Mouse (Mus musculus) monocyte, adult 5-6 weeks (primary cell): ENCODE data around the gene Tmem236. TPM values are rescaled to one million over a fixed set of nuclear protein-coding genes. Genes with fewer than 3 reads are reported as not detected.

ENCODE experiments used
- ATAC-seq: fragments of 153-309, 156-312 bp; replicated peaks from 2 replicates; pipeline ENCODE4 v1.8.0; 2017; ENCODE audit warnings: mild to moderate bottlenecking; ENCODE audit not compliant: low TSS enrichment, insufficient number of reproducible peaks, severe bottlenecking, poor library complexity, low FRiP score
- total RNA-seq: library from RNA; stranded (forward); fragments of 200-1000, 200-491, 200-594 nt; gene quantifications from 3 replicates; pipeline ENCODE4 v1.2.3, GENCODE M21; 2017

The Tmem236 gene
- total RNA-seq, result not detected in 3 replicates

DNA sequence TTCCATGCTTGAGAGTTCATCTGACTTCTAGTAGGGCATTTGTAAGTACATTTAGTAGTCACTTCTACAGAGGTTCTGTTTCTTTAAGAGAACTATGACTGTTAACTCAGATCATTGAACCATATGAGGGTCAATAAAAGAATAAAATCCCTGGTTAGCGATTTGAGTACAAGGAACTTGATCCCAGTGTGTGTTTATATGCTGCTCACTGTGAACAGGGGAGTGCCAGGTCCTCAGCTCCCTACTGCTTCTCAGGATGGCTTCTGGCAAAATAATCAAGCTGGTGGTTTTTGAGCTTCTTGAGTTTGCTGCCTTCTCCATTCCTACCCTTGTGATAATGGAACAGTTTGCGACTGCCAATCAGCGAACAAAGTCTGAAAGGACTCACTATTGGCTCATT lies at the start of gene Tmem236:
Tmem236 (plus strand) TSS at position 190 of the 400 bp plus-strand sequence.
- no peak for ATAC-seq

DNA sequence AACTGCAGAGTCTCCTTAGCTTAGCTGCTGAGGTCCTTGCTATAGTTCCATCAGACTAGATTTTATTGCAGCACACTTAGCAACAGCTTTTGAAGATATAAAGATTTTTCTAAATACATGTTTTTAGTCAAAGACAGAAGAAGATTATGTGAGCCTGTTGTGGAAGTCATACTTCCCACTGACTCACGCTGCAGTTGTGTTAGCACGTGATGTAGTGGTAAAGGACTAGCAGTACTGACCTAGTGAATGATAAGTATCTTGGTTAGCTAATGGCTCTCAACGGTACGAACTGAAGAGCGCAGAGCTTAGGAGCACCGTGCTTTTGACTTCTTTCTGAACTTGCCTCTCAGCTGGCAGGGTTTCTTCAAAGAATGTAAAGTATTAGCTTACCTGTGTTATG lies 47.9 kb upstream of the Tmem236 start:
- ATAC-seq, result no peak

DNA sequence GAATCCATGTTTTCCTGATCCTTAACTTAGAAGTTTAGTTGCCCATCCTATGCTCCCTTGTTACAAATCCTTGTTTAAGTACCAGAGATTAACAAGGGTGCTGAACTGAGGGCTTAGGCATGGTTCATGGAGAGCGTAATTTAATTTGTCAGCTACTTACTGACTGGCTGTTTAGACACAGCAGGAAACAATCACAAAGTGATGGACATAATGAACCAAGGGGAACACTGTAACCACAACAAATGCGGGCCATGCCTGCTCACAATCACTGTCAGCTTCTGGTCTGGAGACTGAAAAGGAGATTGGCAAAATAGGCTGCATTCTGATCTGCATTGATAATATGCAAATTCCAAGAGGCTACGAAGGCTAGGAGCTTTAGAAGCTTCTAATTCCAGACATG lies 46.7 kb upstream of the Tmem236 start:
- no peak for ATAC-seq

DNA sequence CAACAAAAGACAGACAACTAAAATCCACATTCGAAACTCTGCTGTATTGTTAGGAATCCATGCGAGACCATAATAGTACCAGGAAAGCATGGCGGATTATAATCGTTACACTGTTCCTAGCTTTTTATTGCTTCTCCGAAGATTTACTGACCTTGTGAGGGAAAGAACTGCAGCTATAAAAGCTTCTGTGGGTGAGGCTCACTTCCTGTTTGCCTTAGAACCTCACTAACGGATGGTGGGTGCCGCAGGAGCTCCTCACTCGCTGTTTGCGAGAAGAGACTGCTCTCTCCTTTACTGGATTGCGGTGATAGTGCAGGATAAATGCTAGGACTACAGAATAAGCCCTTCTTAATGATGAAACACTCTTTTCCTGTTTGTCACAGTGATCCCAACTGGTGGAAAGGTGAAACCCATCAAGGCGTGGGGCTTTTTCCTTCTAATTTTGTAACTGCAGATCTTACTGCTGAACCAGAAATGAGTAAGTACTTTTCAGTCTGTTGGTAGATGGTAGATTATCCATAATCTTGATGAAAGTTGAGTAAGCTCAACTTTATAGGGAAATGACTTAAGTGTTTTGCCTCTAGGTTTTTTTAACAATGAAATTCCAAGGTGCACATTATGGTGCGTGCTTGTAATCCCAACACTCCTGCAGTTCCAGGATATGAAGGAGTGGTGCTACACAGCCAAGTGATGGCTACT lies 43.5 kb upstream of the Tmem236 start:
- 0 out of 2 replicates have a peak, but pooled peaks have one; percentile 50 for ATAC-seq

DNA sequence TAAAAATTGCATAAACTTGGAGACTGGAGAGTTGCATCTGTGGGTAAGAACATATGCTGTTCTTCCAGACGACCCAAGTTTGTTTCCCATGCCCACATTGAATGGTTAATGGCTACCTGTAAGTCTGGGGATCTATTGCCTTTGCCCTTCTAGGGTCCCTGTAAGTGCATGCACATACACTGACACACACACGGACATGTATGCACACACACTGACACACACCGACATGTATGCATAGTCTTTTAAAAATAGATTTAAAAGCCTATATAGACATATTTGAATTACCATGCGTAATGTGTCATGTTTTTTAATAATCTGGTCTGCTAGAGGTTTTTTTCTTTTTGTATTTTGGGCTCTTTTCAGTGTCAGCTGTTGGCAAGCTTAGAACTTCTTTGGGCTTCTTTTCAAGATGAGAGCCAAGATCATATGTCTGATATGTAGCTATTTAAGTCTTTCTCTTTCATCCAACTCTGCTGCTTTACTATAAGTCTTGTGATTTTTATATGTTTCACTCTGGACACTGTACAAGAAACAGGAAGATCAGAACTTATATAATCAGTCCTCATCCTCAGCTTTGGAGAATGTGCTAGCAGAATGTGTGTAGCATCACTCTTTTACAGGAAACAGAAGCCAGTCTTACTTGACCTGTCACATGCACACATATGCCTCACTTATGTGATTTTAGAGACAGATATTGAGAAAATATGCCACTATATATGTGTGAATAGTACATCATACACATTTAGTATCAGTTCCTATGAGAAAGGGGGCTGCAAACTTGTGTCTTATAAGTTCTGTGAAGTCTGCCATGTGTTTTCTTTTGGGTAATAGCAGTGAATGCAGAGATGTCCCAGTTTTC lies 41.6 kb upstream of the Tmem236 start:
- no peak for ATAC-seq

DNA sequence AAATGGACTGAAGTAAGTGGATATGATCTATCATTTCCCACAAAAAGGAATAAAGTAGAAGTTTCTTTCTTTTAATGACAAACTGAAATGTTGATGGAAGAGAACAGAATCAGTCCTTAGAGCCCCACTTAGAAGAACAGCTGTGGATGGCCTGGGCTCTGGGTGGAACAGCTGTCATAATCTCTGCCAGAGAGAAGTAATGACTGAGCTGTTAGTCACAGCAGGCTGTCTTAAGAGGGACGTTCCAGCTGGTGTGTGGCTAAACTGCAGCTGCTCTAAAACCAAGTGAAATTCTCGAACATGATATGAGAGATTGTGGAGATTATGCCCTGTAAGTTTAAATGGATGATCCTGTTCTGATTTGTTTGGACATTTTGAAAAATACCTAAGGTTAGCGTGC lies 37.4 kb upstream of the Tmem236 start:
- ATAC-seq, result no peak

DNA sequence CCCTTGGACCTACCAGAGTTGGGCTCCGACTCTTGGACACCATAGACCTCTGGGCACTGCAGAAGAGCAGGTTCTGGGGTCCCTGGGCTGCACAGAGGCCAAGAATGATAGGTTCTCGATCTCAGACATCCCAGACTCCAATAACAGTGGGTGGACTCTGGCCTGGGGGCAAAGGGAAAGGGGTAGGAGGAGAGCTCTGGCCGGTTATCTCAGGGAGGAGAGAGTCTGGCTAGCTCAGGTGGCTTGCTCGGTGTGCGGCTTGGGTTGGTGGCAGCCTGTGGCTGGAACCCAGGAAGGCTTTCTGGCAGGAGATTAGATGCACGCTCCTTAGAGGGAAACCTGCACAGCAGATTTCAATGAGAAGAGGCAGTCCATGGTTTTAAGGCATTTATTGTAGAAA lies 34.7 kb upstream of the Tmem236 start:
- ATAC-seq, result no peak

DNA sequence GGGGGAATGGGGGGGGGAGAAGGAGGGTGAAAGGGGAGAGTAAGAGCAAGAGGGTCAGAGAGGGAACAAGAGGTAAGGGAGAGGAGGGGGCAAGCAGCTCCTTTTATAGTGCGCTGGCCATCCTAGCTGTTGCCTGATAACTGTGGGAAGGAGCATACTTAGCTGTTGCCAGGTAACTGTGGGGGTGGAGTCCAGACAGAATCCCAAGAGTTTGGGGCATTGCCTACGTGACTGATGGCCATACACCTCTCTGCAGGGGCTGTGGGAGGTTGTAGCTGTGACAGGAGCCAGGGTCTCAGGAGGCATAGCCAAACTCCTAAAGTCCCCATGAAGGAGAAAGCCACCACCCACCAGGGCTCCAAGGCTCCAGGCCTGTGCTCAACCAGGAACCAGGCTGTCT lies 34.3 kb upstream of the Tmem236 start:
- no peak for ATAC-seq

DNA sequence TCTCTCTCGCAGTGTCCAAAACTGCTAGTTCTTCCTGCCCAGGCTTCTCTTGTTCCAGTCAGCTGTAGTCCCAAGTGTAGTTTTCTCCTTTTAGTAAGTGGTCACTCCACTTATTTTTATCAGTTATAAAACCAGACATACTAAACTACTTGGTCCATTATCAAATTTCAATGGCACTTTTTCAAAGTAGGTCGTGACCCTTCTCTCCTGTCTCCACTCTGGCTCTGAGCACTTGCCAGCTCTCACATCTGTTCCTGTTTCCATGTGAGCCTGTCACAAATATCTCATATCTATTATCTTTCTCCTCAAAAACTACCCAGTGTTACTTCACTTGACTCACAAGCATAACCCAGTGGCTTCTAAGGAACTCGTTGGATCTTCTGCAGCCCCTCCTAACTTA lies 29.0 kb upstream of the Tmem236 start:
- no peak for ATAC-seq

DNA sequence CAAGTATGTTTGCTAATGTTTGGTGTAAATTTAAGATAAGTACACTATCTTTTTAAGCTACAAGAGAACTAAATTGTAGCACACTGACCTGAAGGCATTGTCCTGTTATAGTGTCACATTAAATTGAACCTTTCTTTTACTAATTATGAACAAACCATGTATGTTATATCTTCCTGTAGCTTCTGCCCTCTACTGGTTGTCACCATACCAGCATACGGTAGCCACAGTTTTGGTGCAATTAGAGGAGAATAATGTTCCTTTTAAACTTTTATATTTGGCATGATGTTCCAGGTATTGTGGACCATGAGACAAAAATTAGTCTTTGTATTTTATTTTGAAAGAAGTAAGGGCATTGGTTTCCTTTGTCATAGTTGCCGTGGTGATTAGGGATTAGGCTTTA lies 27.4 kb upstream of the Tmem236 start:
- no peak for ATAC-seq

DNA sequence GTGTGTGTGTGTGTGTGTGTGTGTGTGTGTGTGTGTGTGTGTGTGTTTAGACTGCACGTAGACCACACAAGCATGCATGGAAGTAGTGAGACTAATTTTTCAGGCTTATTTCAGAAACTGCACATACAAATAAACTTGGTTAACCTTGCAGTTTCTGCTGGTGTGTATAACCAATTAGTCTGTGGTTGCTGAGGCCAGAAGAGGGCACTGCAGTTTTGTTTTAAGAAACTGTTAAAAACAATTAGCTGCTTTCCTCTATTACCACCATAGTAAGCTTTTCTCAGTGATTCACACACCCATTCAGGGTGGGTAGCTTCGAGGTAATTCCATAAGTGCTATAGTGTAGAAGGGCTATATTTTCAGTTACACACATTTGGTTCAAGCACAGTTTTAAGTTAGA lies 23.5 kb upstream of the Tmem236 start:
- ATAC-seq, result no peak

DNA sequence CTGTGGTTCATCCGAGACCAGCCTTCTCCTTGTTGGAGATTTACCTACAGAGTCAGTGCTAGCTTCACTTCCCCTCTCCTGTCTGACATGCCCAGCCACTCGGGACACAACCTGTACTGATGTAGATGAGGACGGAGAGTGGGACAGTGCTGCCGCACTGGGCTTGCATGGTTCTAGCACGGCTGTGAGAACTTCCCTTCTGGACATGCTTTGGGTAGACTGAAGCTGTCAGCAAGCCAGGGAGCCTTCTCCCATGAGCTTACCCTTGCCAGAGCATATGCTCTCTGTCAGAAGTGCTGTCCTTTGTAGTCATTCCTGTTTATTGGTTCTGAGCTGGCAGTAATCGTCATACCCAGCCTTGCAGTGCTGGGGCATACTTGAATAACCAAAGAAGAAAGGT lies 22.5 kb upstream of the Tmem236 start:
- no peak for ATAC-seq

DNA sequence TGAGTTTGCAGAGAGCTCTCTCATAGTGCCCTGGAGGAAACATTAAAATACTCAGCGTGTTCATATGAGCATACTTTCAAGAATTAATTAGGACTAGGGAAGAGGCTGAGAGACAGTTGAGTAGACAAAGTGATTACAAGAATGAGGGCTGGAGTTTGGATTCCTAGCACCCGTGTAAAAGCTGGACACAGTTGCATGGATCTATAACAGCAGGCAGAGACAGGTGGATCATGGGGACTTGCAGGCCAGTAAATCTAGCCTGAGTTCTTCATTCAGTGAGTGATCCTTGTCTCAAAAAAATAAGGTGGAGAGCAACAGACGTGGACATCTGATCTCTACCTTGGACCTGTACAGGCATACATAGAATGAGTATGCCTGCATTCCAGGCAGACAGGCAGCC lies 15.3 kb upstream of the Tmem236 start:
- ATAC-seq, result no peak

DNA sequence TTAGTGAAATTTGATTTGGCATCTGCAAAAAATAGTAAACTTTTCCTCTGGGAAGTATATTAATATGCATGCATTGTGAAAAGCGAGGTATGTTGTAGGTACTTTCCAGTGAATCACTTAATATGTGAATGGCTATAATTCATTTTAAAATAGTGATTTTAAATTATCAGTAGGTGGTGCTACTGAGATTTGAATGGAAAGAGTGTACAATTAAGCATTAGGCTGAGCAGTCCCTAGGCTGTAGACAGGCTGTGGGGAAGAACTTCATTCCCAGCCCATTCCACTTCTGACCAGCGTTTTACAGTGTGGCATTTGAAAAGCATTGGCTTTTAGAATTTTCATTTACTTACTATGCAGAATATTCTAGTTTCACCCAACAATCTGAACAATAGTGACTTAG lies 14.6 kb upstream of the Tmem236 start:
- ATAC-seq, result no peak

DNA sequence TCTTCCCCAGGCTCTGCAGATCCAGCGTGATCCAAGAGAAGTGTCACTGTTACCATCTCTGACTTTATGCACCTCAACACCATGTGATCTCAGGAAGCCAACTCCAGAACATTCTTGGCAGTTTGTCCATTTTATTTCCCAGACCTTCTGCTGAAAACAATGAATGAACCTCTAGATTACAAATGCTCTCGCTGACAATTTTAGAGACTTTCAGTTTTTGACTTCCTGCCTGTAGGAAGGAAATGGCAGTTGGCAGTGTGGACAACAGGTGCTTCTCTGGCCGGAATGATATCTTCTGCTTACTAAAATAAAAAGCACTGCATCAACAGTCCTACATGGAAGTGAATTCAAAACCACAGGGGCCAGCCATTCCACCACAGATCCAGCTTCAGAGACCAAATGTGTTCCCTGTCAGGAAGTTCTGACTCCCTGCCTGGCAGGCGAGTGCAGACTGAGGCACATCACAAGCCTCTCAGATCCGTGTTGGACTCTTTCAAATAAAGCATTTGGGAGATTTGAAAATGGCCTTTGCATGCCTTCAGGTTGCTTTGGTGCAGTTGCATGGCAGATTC lies 9.8 kb upstream of the Tmem236 start:
- ATAC-seq, result no peak

DNA sequence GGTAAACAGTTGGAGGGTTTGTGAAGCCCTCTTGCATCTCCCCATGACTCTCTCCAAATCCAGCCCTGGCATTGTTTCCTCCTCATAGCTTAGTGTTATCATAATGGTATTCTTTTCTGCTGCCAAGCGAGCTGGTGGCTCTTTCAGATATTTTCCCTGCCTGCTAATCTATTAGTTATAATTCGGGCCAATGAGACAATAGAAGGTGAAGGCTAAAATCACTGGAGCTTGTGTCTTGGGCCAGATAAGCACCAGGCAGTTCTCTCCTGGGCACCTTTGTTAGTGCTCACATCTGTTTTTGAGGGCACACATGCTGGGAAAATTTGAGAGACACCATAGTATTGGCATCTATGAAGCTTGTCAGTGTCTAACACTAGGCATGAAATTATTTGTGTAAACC lies 9.3 kb upstream of the Tmem236 start:
- ATAC-seq, result no peak

DNA sequence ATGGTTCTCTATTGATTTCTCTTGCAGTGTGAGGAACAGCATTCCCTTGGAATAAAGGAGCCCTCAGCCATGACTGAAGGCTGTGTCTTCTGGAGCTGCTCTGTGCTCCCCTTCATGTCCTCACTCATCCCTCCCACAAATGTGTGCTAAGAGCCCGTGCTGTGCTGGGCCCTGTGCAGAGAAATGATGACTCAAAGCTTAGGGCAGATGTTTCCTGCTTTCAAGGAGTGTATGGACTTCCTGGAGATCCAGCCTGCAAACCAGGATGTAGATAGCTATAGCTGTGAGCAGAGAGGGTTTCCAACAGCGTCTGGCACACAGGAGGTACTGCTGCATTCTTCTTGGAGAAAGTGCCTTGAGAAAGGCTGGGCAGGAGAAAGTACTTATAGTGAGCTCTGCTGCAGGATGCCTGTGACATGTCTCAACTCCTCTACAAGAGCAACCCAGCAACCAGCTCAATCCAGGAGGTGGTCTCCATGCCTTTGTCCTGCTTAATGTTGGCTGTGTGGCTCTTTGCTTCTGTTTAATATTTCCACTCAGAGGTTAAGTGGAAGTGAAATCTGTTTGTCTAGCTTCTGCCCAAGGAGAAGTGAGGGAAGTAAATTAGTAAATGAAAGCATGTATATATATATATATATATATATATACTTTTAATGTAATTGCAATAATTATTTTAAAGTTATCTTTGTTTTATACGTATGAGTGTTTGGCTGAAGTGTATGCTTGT lies 8.5 kb upstream of the Tmem236 start:
- ATAC-seq, result no peak

DNA sequence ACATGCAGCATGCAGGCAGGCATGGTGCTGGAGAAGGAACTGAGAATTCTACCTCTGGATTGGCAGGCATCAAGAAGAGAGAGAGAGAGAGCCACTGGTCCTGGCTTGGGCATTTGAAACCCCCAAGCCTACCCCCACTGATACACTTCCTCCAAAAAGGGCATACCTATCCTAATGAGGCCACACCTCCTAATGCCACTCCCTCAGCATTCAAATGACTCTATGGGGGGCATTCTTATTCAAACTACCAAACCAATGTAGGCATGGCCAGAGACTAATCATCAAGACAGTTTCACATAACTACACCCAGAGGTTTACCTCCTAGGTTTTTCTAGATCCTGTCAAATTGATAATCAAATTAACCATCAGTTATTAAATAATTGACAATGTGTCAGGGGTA lies 6.6 kb upstream of the Tmem236 start:
- no peak for ATAC-seq

DNA sequence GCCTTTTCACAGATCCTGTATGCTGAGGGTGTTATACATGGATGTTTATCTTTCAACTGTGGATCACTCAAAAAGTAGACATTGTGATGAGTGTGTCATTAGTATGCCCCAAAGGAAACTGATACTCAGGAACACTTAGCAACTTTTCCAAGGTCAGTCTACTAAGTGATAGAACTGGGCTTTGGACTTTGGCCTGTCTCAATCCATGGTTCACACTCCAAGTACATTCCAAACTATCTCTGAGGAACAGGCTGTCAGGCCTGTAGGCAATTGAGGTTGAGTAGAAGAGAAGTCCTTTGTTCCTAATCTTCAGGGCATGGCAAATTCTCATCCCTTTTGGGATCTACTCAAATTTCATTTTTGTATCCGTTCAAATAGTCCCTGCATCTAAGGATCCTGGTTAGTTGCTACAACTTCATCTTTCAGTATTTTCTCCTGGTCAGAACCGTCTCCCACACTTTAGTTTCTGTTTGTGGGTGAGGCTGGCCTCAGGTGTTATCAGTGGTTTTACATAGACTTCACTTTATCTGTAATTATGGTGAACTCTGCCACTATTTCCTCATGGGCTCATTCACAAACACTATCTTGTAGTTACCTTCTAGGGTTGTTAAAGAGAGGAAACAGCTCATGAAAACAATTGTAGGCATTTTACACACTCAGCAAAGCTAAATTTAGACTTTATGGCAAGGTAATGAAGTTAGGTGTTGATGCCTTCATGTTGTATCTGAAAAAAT lies 2.3 kb downstream of the Tmem236 start:
- no peak for ATAC-seq
